Mouse (Mus musculus): ENCODE results near the gene Crnkl1. TPM values are rescaled to one million over a fixed set of nuclear protein-coding genes. Genes with fewer than 3 reads are reported as not detected.

Gene Crnkl1
- total RNA-seq, 1 experiment: 35.0 TPM

- Histone ChIP-seq H3K9me3 (ENCODE audit: control insufficient read depth, insufficient read depth, low read depth, low read length) (no peaks in the 10 kb centered on the region), H3K27ac (ENCODE audit: insufficient read depth, low read depth, low read length, poor library complexity, severe bottlenecking) (no peak overlapping the region), H3K4me3 (ENCODE audit: insufficient read depth in 1 of 2, low read depth in 1 of 2, low read length in 2 of 2, poor library complexity in 1 of 2, severe bottlenecking in 1 of 2) (no peak overlapping the region), H3K4me1 (ENCODE audit: control insufficient read depth in 2 of 2, insufficient read depth in 2 of 2, low read length in 2 of 2, poor library complexity in 1 of 2) (peaks cover 0 to 3% of the 10 kb centered on the region in 2 experiments; a peak in 3 of 4 replicates), H3K36me3 (ENCODE audit: control insufficient read depth, insufficient read depth, low read length, poor library complexity, severe bottlenecking) (no peaks in the 10 kb centered on the region), H3K9ac (ENCODE audit: insufficient read depth, low read depth, low read length, poor library complexity, severe bottlenecking) (no peak overlapping the region)
- in situ Hi-C loops (cut with MboI; ENCODE audit: low sequenced_read_pairs in 2 of 2, unreplicated experiment in 2 of 2): no loop called here
- no peak for DNase-seq (ENCODE audit: low read depth, low spot score)
- TF ChIP-seq MAFK (IDR thresholded peaks at IDR 0.05; ENCODE audit: insufficient read depth, low read depth, low read length): no peak
- no peak for TF ChIP-seq ZC3H11A (IDR thresholded peaks at IDR 0.05; ENCODE audit: borderline replicate concordance, low read depth, low read length)
- TF ChIP-seq CHD2 (IDR thresholded peaks at IDR 0.05; ENCODE audit: low read depth, low read length): no peak
- TF ChIP-seq HCFC1 (IDR thresholded peaks at IDR 0.05; ENCODE audit: borderline replicate concordance, insufficient read depth, low read length): no peak
- no peak for TF ChIP-seq ZNF384 (IDR thresholded peaks at IDR 0.05; ENCODE audit: low read depth, low read length)
Observed at GRCm38 (mm10) chr2:145893756-145894155, 41.1 kb downstream of the Crnkl1 start.

DNA sequence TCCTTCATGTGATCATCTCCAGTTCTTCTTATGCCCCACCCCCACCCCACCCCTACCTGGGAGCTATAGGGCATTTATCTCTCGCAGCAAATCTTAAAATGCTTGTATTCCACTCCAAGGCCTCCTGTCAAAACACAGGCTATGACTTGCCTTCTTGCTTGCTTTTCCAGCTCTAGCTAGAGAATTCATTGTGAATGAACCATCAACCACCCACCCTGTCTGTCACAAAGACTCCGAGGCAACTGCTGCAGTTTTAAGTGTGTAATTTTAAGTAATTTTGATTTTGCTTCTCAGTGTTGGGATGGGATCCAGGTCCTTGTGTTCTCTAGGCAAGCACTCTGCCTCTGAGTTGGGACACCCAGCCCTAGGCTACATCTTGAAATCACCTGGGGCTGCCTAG is 44.2 kb downstream of the Crnkl1 start:
- no peak for TF ChIP-seq MAFK (IDR thresholded peaks at IDR 0.05; ENCODE audit: insufficient read depth, low read depth, low read length)
- no peak for TF ChIP-seq CHD2 (IDR thresholded peaks at IDR 0.05; ENCODE audit: low read depth, low read length)
- TF ChIP-seq ZC3H11A (IDR thresholded peaks at IDR 0.05; ENCODE audit: borderline replicate concordance, low read depth, low read length): no peak
- no peak for TF ChIP-seq HCFC1 (IDR thresholded peaks at IDR 0.05; ENCODE audit: borderline replicate concordance, insufficient read depth, low read length)
- no peak for TF ChIP-seq ZNF384 (IDR thresholded peaks at IDR 0.05; ENCODE audit: low read depth, low read length)
- no peak for DNase-seq (ENCODE audit: low read depth, low spot score)
- in situ Hi-C loops (cut with MboI; ENCODE audit: low sequenced_read_pairs in 2 of 2, unreplicated experiment in 2 of 2): no loop called here
- no peak overlapping the region for H3K4me3 ChIP-seq (ENCODE audit: insufficient read depth in 1 of 2, low read depth in 1 of 2, low read length in 2 of 2, poor library complexity in 1 of 2, severe bottlenecking in 1 of 2)
- H3K27ac ChIP-seq (ENCODE audit: insufficient read depth, low read depth, low read length, poor library complexity, severe bottlenecking): no peak overlapping the region
- peaks cover 0 to 8% of the 10 kb centered on the region in 2 experiments; a peak in 3 of 4 replicates for H3K4me1 ChIP-seq (ENCODE audit: control insufficient read depth in 2 of 2, insufficient read depth in 2 of 2, low read length in 2 of 2, poor library complexity in 1 of 2)
- H3K9ac ChIP-seq (ENCODE audit: insufficient read depth, low read depth, low read length, poor library complexity, severe bottlenecking): no peak overlapping the region
- no peaks in the 10 kb centered on the region for H3K9me3 ChIP-seq (ENCODE audit: control insufficient read depth, insufficient read depth, low read depth, low read length)
- no peaks in the 10 kb centered on the region; the same call in 1 of the 2 replicates for H3K36me3 ChIP-seq (ENCODE audit: control insufficient read depth, insufficient read depth, low read length, poor library complexity, severe bottlenecking)

DNA sequence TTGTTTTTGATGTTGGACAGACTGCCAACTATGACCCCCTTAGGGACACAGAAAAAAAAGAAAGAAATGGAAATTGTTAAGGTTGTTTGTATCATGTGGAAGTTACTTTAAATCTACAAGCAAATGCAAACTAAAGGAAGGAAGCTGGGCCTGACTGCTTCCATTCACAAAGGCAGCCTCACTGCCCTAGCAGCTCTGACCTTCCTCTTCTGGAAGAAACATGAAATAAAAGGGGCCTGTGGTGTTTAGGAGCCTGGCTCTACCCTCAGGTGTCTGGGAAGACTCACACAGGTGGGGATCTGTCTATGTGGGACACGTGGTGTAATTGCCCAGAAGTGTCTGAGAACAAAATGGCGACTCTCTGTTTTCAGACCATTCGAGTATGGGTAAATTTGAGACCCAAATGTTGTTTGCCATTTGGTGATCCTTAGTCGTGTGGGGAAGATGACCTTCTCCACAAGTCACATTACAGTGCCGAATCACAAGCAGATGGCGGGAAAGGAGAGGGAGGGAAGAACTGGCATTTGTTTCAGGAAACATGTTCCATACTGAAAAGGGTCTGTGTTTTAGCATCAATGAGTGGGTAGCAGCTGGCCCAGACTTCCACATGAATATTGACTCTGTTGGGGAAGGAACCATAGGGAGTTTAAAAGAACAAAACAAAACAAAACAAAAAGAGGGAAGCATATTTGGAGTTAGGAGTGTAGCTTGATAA is 45.9 kb downstream of the Crnkl1 start:
- no peak overlapping the region for H3K27ac ChIP-seq (ENCODE audit: insufficient read depth, low read depth, low read length, poor library complexity, severe bottlenecking)
- no peak for TF ChIP-seq CHD2 (IDR thresholded peaks at IDR 0.05; ENCODE audit: low read depth, low read length)
- TF ChIP-seq HCFC1 (IDR thresholded peaks at IDR 0.05; ENCODE audit: borderline replicate concordance, insufficient read depth, low read length): no peak
- TF ChIP-seq ZC3H11A (IDR thresholded peaks at IDR 0.05; ENCODE audit: borderline replicate concordance, low read depth, low read length): no peak
- TF ChIP-seq ZNF384 (IDR thresholded peaks at IDR 0.05; ENCODE audit: low read depth, low read length): no peak
- no peak for TF ChIP-seq MAFK (IDR thresholded peaks at IDR 0.05; ENCODE audit: insufficient read depth, low read depth, low read length)
- H3K9ac ChIP-seq (ENCODE audit: insufficient read depth, low read depth, low read length, poor library complexity, severe bottlenecking): no peak overlapping the region
- no peak overlapping the region for H3K4me3 ChIP-seq (ENCODE audit: insufficient read depth in 1 of 2, low read depth in 1 of 2, low read length in 2 of 2, poor library complexity in 1 of 2, severe bottlenecking in 1 of 2)
- no peaks in the 10 kb centered on the region for H3K9me3 ChIP-seq (ENCODE audit: control insufficient read depth, insufficient read depth, low read depth, low read length)
- no peaks in the 10 kb centered on the region; the same call in 1 of the 2 replicates for H3K36me3 ChIP-seq (ENCODE audit: control insufficient read depth, insufficient read depth, low read length, poor library complexity, severe bottlenecking)
- peaks cover 0 to 15% of the 10 kb centered on the region in 2 experiments for H3K4me1 ChIP-seq (ENCODE audit: control insufficient read depth in 2 of 2, insufficient read depth in 2 of 2, low read length in 2 of 2, poor library complexity in 1 of 2)
- in situ Hi-C loops (cut with MboI; ENCODE audit: low sequenced_read_pairs in 2 of 2, unreplicated experiment in 2 of 2): no loop called here
- no peak for DNase-seq (ENCODE audit: low read depth, low spot score)

GRCm38 (mm10) chr2:145887937-145888765 is 46.7 kb downstream of the Crnkl1 start:
- peaks cover 2 to 21% of the 10 kb centered on the region in 2 experiments for H3K4me1 ChIP-seq (ENCODE audit: control insufficient read depth in 2 of 2, insufficient read depth in 2 of 2, low read length in 2 of 2, poor library complexity in 1 of 2)
- no peak for DNase-seq (ENCODE audit: low read depth, low spot score)
- H3K27ac ChIP-seq (ENCODE audit: insufficient read depth, low read depth, low read length, poor library complexity, severe bottlenecking): no peak overlapping the region; the same call in 1 of the 2 replicates
- H3K9me3 ChIP-seq (ENCODE audit: control insufficient read depth, insufficient read depth, low read depth, low read length): no peaks in the 10 kb centered on the region
- no peaks in the 10 kb centered on the region; the same call in 1 of the 2 replicates for H3K36me3 ChIP-seq (ENCODE audit: control insufficient read depth, insufficient read depth, low read length, poor library complexity, severe bottlenecking)
- in situ Hi-C loops (cut with MboI; ENCODE audit: low sequenced_read_pairs in 2 of 2, unreplicated experiment in 2 of 2): no loop called here
- 0 out of 2 replicates have a peak overlapping the region, but pooled peaks have one; percentile 26 for H3K9ac ChIP-seq (ENCODE audit: insufficient read depth, low read depth, low read length, poor library complexity, severe bottlenecking)
- TF ChIP-seq ZNF384 (IDR thresholded peaks at IDR 0.05; ENCODE audit: low read depth, low read length) (no peak), ZC3H11A (IDR thresholded peaks at IDR 0.05; ENCODE audit: borderline replicate concordance, low read depth, low read length) (no peak), CHD2 (IDR thresholded peaks at IDR 0.05; ENCODE audit: low read depth, low read length) (no peak), HCFC1 (IDR thresholded peaks at IDR 0.05; ENCODE audit: borderline replicate concordance, insufficient read depth, low read length) (no peak), MAFK (IDR thresholded peaks at IDR 0.05; ENCODE audit: insufficient read depth, low read depth, low read length) (no peak)
- no peak overlapping the region for H3K4me3 ChIP-seq (ENCODE audit: insufficient read depth in 1 of 2, low read depth in 1 of 2, low read length in 2 of 2, poor library complexity in 1 of 2, severe bottlenecking in 1 of 2)

Measured in ES-E14 (cell line).